Mouse (Mus musculus) urinary bladder, postnatal 10 days (tissue): ENCODE measurements around the gene Efna2.
"Not testable (repeated sequence)": the region's sequence is repeated elsewhere in the genome, so short reads cannot be mapped to it uniquely, and the experiment has no call there.

Experiments used
- DNase-seq: peaks from one replicate; pipeline ENCODE4 v3.0.0; 2022; ENCODE audit warnings: low spot score

The Efna2 gene

DNA sequence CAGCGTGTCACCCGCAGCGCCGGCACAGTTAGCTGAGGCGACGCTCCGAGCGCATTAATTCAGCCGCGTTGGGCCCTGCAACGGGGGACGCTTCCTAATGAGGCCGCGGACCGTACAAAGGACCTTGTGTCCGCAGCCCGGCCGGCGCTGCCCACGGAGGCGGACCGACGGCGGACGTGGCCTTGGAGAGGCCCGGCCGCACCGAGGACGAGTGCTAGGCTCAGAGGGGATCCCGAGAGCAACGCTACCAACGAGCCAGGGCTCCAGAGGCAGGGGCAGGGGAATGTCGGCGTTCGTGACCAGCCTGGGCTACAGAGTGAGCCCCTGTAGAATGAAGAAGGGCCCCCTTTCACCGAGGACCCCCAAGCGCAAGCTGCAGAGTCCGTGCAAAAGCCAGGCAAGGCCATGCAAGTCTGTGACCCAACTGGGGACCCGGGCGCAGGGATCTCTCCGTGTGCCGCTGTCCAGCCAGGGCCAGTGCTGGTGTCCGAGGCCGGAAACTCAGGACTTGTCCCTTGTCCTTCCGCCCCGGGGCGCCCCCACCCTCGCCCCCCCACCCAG is 11.3 kb downstream of the Efna2 start:
- no peak for DNase-seq

DNA sequence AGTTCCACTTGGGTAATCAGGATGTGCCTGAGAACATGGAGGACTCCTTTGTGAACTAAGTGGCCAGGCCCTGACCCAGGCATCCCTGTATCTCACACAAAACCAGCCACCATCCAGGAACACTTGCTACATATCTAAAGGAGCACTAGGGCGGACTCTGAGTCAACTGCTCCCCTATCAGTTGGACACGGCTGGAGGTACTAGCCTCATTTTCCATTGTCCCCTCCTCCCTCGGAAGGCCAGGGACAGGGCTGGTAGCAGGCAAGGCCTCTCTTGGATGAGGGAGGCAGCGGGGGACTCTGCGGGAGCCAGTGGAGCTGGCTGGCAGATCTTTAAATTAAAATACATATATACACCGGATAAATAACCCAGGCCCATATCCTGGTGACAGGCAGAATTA is 14.7 kb downstream of the Efna2 start:
- no peak for DNase-seq

DNA sequence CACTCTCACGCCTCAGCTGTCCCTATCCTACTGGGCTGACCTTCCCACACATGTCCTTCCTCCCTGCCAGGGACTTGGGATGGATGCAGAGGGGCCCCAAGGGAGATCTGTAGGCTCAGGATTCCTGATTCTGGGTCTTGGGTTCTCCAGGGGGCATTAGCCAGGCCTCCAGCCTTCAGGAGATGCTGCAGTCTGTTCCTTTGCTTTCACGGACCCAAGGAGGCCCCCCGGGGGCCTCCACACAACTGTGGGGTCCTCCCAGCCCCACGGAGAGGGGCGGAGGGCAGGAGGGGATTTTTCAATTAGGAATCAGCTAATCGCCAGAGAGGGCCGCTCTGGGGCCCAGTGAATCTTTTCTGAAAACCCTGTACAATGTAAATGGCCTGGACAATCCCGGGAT is 15.2 kb downstream of the Efna2 start:
- no peak for DNase-seq

DNA sequence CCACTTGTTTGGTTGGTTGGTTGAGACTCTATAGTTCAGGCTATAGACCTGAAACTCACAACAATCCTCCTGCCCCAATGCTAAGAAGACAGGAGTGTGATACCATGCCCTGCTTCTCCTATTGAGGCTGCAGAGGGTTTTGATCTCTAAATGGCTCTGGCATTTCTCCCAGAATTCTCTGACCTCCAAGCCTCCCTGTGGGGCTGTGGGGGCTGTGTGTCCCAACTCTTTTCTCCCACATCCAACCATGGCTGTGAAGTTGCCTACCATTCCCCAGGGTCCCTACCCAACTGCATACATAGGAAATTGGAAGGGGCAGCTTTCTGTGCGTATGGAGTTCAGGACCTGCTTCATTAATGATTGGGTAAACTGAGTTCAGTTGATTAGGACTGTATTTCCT is 16.9 kb downstream of the Efna2 start:
- DNase-seq = no peak

DNA sequence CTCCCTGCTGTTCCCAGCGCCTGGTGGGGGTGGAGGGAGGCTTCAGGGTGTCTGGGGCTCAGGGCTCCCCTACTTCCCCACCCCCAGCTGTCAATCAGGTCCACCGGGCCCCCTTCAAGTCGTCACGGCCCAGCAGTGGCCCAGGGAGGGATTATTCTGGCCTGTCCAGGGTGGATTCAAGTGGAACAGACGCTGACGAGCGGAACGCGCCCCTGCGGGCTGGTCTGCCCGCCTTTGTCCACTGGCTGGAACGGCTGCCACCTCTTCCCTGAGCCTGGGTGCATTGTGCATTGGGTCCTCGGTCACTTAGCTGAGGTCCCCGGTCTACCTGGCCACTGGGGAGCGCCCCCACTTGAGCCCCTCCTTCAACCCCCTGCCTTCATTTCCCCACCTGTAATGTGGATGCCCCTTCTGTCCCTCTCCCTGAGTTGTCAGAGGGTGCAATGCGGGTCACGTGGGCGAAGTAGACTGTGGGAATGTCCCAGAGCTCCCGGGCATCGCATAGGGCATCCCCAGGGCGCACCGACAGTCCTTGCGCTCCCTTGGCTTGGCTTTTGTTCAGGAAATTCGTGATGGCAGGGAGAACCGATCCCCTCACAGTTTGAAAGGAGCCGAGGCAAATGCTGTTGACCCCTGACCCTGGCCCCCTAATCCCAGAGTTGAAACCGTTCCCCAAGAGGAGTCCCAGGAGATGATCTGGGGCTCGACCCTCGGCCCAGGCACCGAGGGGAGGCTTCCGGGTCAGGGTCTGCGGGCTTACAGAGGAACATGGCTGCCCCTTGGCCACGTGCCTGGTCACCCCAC is 17.7 kb downstream of the Efna2 start:
- no peak for DNase-seq

DNA sequence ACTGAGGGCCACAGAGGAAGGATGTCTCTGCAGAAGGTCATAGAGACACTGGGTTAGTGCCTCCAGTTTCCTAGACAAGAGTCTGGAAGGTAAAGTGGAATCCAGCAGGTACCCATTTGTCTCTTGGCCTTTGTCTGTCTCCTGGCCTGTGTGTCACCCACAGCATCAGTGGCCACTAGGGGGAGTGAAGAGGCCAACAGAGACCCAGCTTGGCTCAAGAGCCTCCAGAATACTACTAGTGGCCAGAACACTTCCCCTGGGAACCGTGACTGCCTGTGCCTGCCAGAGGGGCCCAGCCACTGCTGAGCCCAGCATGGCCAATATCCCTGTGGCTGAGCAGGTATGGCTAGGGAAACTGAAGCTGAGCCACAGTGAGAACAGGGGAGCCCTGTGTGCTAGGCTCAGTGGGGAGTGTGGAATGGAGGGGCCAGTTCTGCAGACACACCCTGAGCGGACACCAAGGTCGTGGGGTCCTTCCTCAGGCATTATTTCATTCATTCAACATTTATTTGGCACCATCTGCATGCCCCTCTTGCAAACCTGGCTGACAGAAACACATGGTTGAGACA is 20.2 kb downstream of the Efna2 start:
- DNase-seq = no peak

DNA sequence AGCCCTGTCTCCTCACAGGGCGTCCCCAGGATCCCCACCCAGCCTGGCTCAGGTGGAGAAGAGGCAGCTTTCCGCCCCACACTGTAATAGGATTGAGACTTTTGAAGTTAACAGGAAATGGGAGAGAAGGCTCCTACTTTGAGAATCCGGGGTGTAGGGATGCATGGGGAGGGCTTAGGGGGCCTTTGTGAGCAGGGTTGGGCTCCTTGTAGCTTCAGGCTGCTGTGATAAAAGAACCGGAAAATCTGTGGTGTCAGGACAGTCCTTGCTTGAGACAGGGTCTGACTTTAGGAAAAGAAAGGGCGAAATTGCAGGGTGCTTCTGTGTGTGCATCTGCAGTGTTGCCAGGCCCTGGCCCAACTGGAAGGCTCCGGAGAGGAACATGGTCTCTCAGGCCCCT is 21.2 kb downstream of the Efna2 start:
- no peak for DNase-seq

DNA sequence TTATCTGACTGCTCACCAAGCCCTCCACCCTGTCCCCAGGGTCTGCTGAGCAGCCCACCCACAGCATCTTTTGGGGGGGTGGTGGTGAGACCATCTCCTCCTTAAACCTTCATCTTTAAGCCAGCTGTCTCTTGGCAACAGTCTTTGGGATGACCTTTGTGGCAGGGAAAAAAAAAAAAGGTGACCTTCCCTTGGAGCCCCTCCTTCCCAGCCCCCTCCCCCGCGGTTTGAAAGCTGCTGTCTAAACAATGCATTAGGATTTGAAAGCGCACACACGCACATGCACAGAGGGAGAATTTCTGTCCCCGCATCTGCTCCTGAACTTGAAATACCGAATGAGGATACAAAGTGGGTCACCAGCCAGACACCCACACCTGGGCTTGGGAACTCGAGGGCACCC is 24.8 kb downstream of the Efna2 start:
- no peak for DNase-seq

DNA sequence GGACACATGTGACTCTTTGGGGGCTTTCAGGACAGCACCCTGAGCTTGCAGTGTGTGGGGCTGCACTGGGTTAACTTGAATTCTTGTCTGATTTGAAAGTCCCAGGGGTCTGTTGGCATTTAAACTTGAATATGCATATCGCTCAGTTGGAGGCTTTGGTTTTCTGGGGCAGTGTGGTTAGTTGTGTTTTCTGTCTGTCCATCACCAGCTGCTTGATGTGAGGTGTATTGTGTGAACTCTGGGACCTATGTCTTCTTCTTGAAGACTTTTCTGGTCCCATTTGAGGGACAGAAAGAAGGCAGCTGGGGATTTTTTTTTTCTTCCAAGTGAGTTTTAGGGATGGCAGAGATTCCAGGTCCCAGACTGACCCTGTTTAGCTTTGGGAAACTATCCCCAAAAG is 27.9 kb downstream of the Efna2 start:
- no peak for DNase-seq

DNA sequence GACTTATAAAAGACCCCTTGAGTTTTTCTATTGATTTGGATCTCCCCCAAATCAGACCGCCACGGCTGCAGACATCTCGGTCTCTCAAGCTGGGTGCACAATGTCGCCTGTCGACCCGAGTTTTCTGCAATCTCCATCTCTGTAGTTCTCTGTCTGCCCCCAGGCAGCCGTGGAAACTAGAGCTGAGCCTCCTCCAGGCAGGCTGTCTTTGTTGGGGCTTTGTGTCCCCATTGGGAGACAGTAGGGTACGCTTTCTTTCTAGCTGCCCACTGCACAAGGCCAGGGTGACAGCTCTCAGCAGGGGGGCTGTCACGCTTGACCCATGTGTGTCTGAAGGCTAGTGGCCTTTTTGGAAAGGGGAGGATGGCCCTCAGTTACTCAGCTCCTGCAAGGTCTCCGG is 28.4 kb downstream of the Efna2 start:
- no peak for DNase-seq

DNA sequence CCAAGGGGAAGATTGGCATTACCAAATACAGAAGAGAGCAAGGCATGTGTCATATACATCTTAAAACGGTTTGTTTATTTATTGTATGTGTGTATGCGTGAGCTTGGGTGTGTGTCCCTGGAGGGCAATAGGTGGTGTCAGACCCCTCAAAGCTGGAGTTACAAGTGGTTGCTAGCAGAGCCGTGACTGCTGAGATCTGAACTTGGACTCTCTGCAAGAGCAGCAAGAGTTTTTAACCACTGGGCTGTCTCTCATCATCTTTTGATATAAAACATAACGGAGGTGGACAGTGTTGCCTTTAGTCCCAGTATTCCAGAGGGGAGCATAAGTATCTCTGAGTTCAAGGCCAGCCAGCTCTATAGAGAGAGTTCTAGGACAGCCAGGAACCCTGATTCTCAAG is 29.0 kb downstream of the Efna2 start:
- DNase-seq = no peak

DNA sequence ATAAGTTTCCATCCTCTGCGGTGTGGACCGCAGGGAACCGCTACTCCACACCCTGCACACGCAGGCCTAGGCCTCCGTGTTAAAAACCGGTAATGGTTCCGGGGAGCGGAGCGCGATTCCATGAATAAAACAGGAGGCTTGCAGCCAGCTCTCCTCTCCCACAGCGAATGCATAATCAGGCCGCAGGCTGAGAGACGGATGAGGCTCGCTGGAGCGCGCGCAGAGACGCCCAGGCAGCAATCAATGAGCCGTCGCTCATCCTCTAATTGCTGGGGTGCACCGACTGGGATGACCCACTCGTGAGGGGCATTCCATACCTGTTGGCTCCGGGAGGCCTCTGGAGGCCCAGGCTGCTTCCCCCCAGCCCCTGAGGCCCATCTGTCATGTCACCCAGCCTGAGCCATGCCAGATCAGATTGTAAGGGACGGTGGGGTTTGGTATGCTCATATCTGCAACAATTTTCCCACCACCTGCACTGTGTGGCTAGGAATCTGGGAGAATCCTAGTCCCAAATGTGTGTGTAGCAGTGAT is 29.6 kb downstream of the Efna2 start:
- no peak for DNase-seq

DNA sequence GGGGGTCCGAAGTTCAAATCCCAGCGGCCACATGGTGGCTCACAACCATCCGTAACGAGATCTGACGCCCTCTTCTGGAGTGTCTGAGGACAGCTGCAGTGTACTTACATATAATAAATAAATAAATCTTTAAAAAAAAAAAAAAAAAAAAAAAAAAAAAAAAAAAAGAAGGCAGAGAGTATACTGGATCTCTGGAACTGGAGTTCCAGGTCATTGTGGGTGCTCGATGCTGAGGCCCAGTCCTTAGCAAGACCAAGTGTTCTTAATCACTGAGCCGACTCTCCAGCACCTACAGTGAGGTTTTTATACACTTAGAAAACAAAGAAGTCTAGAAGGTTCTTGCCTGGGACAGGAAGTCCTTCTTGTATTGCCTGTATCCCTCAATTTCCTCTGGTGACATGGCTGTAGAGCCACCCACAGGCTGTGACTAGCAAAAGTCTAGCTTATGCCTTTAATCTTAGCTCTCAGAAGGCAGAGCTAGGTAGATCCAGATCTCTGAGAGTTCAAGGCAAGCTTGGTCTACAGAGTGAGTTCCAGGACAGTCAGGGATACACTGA is 32.3 kb downstream of the Efna2 start:
- not testable (repeated sequence) for DNase-seq

DNA sequence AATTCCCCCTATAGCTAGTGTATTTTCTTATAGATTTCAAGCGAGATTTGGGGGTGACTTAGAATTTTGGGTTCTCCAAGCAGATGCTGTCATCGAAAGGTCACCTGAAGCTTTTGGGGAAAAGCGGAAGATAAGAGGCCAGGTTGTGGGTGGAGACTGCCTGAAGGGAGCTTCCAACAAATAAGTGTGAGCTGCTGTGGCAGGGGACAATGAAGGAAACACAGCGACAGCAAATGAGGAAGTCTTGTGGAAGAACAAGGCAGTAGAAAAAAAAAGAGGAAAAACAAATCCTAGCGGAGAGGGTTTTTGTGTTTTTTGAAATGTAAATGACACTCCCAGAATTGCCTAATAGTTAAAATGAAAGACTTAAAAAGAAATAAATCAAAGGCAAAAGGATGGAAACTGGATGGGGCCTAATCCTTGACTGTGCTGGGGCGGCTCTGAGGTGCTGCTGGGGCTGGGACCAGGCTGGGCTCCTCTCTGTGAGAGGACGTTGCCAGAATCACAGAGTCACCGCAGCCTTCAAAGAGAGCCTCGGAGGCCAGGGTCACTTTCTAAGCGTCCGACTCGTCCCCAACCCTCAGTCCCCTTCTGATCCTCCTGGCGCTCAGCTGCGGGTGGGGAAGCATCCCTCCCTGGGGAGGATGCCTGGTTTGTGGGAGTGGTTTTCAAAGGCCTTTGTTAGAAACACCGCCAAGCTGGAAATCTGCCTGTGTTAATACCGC is 35.9 kb downstream of the Efna2 start:
- DNase-seq = no peak

DNA sequence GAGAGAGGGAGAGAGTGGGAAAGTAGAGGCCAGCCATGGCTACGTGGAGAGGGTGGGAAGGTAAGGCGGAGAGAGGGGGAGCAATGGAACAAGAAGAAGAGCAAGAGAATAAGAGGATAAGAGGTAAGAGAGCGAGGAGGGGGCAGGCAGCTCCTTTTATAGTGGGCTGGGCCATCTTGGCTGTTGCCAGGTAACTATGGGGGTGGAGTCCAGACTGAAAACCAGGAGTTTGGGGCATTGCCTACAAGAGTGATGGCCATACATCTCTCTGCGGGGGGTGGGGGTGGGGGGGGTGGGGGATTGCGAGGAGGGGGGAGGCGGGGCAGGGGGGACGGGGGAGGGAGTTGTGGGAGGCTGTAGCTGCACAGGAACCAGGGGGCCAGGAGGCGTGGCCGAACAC is 41.4 kb downstream of the Efna2 start:
- DNase-seq = no peak

DNA sequence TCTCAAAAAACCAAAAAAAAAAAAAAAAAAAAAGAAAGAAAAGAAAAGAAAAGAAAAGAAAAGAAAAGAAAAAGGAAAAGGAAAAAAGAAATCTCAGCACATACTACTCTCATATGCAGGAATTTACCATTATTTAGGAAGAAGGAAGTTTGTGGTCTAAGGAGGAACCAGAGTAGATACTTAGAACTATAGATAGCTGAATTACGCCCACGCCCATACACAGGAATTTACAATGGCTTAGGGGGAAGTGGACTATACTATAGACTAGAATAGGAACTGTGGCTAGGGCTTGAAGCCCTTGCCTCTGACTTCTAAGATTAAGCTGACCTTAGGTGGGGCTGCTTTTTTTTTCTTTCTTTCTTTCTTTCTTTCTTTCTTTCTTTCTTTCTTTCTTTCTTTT is 43.9 kb downstream of the Efna2 start:
- not testable (repeated sequence) for DNase-seq

DNA sequence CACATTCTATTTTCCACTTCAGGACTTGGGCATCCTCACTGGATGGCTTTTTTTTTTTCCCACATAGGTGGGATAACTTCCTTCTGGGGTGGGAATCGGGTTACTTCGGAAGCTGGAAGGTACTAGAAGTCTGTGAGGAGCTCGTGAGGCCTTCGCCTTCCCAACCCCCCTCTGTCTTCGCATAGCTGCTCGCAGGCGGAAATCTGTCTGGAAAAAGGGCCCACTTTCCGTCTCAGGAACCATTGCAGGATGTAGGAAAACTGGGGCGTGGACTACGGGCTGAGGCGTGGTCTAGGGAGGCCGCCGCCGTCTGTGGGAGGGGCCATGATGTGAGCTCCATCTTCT is 46.8 kb downstream of the Efna2 start:
- DNase-seq = no peak

DNA sequence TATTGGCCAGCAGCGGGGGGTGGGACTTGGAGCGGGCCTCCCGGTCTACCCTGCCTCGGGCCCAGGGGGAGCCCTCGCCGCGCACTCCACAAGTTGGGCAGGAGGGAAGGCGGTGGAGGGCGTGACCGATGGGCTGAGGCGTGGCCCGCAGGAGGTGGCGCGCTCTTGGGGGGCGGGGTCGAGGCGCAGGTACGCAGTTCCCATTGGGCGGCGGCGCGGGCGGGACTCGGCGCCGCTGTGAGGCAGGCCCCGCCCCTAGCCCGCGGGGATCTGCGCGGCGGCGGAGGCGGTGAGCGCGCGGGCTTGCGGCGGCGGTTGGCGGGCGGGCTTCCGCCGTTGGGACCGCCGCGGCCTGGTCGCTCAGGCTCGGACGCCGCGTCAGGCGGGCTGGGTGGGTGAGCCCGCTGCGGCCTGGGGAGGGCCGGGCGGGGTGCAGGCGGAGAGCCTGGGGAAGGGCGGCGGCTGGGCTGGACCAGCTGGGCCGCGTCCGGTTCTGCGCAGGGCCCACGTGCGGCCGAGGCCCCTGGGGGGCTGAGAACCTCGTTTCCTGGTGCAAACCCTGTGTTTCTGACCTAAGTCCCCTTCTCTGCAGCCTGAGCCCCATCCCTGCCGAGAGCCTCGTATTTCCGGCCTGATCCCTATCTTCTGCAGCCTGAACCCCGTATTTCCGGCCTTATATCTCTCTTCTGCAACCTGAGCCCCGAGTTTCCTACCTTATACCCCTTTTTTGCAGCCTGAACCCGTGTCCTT is 47.3 kb downstream of the Efna2 start, which contains the start of gene Mum1:
TSS of gene Mum1 (plus strand) at position 19 of the 750 bp plus-strand sequence.
- peak; percentile 96 for DNase-seq

DNA sequence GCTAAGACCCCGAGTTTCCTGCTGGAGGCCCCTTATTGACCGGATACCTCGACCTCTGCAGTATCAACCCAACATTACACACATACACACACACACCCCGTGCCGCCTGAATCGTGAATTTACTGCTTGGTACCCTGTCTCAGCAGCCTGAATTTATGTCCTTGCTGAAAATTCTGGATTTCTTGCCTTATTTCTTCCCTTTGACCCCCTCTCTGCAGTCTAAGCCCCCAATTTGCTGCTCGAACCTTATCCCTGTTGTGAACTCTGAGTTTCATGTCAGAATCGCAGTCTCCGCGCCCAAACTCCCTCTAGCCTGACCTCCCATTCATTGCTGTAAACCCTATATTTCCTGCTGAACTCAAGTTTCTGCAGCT is 47.9 kb downstream of the Efna2 start:
- no peak for DNase-seq

DNA sequence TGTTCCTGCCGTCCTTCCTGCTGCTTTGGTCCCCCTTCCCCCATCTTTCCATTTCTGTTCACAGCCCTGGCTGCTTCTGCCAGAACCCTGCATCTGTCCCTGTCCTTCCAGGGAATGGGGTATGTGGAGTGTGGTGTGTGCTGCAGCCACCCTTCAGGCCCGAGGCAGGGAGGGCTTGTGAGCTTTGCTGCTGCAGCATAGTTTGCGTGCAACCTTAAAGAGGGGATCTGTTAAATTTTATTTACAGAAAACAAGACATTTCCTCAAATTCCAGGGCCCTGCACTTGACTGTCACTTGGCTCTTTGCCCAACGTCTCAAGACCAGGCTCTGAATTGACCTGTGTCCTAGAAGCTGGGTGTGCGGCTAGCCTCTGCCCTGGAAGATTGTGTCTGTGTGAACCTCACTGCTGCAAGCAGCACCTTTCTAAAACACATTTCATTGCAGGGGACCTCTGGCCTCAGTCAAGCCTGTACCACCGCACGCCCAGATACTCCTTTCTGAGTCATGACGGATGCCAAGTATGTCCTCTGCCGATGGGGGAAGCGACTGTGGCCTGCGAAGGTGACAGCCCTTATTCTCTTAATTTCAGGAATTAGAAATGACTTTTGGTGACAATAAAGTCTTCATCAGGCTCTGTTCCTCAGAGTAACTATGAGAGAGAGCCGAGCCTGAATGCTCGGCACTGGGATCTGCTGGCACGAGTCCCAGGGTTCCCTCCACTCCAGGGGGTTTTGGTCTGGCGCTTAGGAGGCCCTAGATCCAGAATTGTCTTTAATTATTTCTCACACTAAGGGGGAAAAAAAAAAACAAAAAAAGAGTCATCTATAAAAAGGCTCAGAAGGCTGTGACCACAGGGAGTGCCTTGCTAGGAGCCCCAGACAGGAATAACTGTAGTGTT is 48.8 kb downstream of the Efna2 start:
- DNase-seq = no peak
